Mouse (Mus musculus) liver, embryonic 14.5 days (tissue): ENCODE measurements around the gene Psd. TPM values are rescaled to one million over a fixed set of nuclear protein-coding genes. Genes with fewer than 3 reads are reported as not detected.

Experiments
- ATAC-seq: fragments of 200-750 bp; cut with Nextera tagmentation; 2 replicates; pipeline ENCODE4 v1.8.0; 2017; ENCODE audit warnings: moderate number of reproducible peaks, mild to moderate bottlenecking, moderate library complexity; ENCODE audit not compliant: insufficient read depth
- DNase-seq, 3 experiments: peaks; one replicate each; pipeline ENCODE4 v3.0.0-alpha.2; 2012 to 2013; ENCODE audit warnings: low read depth in 3 of 3, low spot score in 3 of 3
- H3K27ac ChIP-seq: fragments of 300-500 bp; sonication (generic); 2 replicates; pipeline ENCODE4 v1.5.1; 2014; ENCODE audit warnings: moderate library complexity, mild to moderate bottlenecking, control low read depth, inconsistent platforms
- H3K27me3 ChIP-seq: fragments of 300-500 bp; sonication (generic); 2 replicates; pipeline ENCODE4 v1.6.1; 2014; ENCODE audit warnings: mild to moderate bottlenecking, low read length, moderate library complexity; ENCODE audit not compliant: control insufficient read depth, insufficient read depth
- H3K36me3 ChIP-seq: fragments of 300-500 bp; sonication (generic); replicated peaks from 2 replicates; pipeline ENCODE4 v1.6.1; 2014; ENCODE audit warnings: low read depth; ENCODE audit not compliant: control insufficient read depth, insufficient read depth
- H3K4me1 ChIP-seq, 2 experiments: fragments of 200-500 bp in 1 of 2; fragments of 300-500 bp in 1 of 2; sonication (generic) in 1 of 2; replicated peaks; 2 replicates each; pipeline ENCODE4 v1.6.1; 2012 to 2014; ENCODE audit warnings: antibody characterized with exemption in 1 of 2, inconsistent platforms in 1 of 2, low read length in 1 of 2; ENCODE audit not compliant: control insufficient read depth in 2 of 2, insufficient read depth in 2 of 2
- H3K4me2 ChIP-seq: fragments of 300-500 bp; sonication (generic); 2 replicates; pipeline ENCODE4 v1.6.1; 2014; ENCODE audit warnings: low read depth, mild to moderate bottlenecking, control low read depth, moderate library complexity
- H3K4me3 ChIP-seq, 2 experiments: fragments of 200-500 bp in 1 of 2; fragments of 300-500 bp in 1 of 2; sonication (generic) in 1 of 2; 2 replicates each; pipeline ENCODE4 v1.5.1; 2012 to 2014; ENCODE audit warnings: low read depth in 2 of 2, low read length in 2 of 2, mild to moderate bottlenecking in 2 of 2, control low read depth in 1 of 2, inconsistent platforms in 1 of 2, moderate library complexity in 1 of 2; ENCODE audit not compliant: insufficient read depth in 1 of 2
- H3K9ac ChIP-seq: fragments of 300-500 bp; sonication (generic); replicated peaks from 2 replicates; pipeline ENCODE4 v1.6.1; 2014; ENCODE audit warnings: mild to moderate bottlenecking, control low read depth, moderate library complexity
- H3K9me3 ChIP-seq: fragments of 300-500 bp; sonication (generic); 2 replicates; pipeline ENCODE4 v1.6.1; 2016; ENCODE audit warnings: low read length, mixed read lengths; ENCODE audit not compliant: control insufficient read depth
- CTCF ChIP-seq: IDR thresholded peaks from 2 replicates; pipeline ENCODE4 v1.5.1; 2016; ENCODE audit warnings: antibody characterized with exemption, low read depth, control low read depth
- EP300 ChIP-seq: IDR thresholded peaks from 2 replicates; pipeline ENCODE4 v1.6.1; 2016; ENCODE audit warnings: antibody characterized with exemption, low read depth
- WGBS: fragments of 180-500 bp; shearing (Covaris S2); extraction: QIAGEN DNeasy Blood & Tissue Kit; methylation state at CpG from one replicate; pipeline ENCODE4 v1.1.7; 2014; ENCODE audit not compliant: insufficient replicate concordance; 5-methylcytosine and 5-hydroxymethylcytosine counted together
- polyA plus RNA-seq, 2 experiments: library from polyadenylated mRNA; depleted of rRNA in 1 of 2; stranded (reverse) in 1 of 2; unstranded in 1 of 2; fragments of >200 nt; fragmentation: Nextera tagmentation in 1 of 2; extraction: Ambion mirVana in 1 of 2; gene quantifications; 2 replicates each; pipeline versions ENCODE4 v1.2.1 to v1.2.3; 2012 to 2014

The Psd gene
- polyA plus RNA-seq, 2 experiments = 4.9 TPM

- H3K36me3 ChIP-seq = no peaks in the 10 kb centered on the region
- peaks cover 5% of the 10 kb centered on the region; the same call in 1 of the 2 replicates for H3K27me3 ChIP-seq
- peak overlapping the region; percentile 59 for H3K9ac ChIP-seq
- WGBS = under 1% methylated on average over 78 of the region's 78 CpGs
- H3K4me2 ChIP-seq = peak overlapping the region; percentile 73
- H3K27ac ChIP-seq = no peak overlapping the region
- DNase-seq (no peak), ATAC-seq (peak; percentile 71)
- TF ChIP-seq CTCF (no peak), EP300 (no peak)
- peak overlapping the region; percentile 59 to 61 for H3K4me3 ChIP-seq
- peaks cover 3 to 27% of the 10 kb centered on the region in 2 experiments for H3K4me1 ChIP-seq
- no peaks in the 10 kb centered on the region for H3K9me3 ChIP-seq
These were observed 22.0 kb upstream of the Psd start for GRCm38 (mm10) chr19:46348761-46349458.

DNA sequence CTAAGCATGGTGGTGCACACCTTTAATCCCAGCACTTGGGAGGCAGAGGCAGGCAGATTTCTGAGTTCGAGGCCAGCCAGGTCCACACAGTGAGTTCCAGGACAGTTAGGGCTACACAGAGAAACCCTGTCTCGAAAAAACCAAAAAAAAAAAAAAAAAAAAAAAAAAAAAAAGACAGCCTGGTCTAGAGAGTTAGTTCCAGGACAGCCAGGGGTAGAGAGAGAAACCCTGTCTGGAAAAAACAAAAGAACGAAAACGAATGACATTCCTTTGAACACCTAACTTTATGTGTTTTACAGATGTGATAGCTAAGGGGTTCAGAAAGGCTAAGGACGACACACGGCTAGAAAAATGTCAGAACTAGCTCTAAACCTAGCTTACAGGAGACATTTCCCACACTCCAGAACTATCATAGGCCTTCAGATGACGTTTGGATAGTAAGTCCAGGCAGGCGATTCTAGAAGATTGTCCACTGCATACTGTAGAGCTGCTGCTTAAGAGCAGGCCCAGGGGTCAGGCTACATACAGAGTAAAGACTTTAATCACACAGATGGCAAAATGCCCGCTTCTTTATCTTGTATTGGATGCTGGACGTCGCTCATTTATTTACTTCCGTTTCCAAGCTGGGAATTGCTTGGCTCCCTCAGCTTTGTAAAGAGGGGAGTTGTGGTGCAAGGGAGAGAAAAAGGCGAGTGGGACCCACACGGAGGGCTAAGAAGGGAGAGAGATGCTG, 21.1 kb upstream of the Psd start:
- H3K36me3 ChIP-seq = no peaks in the 10 kb centered on the region
- DNase-seq (no peak), ATAC-seq (no peak)
- no peak for TF ChIP-seq EP300
- TF ChIP-seq CTCF = no peak
- peaks cover 3 to 29% of the 10 kb centered on the region in 2 experiments for H3K4me1 ChIP-seq
- peaks cover 5% of the 10 kb centered on the region; the same call in 1 of the 2 replicates for H3K27me3 ChIP-seq
- no peak overlapping the region for H3K27ac ChIP-seq
- H3K9me3 ChIP-seq = no peaks in the 10 kb centered on the region
- H3K4me2 ChIP-seq = peak overlapping the region; percentile 73
- WGBS = 25% methylated on average over 14 of the region's 14 CpGs
- H3K4me3 ChIP-seq = peak overlapping the region; percentile 59 to 61
- H3K9ac ChIP-seq = peak overlapping the region; percentile 59

DNA sequence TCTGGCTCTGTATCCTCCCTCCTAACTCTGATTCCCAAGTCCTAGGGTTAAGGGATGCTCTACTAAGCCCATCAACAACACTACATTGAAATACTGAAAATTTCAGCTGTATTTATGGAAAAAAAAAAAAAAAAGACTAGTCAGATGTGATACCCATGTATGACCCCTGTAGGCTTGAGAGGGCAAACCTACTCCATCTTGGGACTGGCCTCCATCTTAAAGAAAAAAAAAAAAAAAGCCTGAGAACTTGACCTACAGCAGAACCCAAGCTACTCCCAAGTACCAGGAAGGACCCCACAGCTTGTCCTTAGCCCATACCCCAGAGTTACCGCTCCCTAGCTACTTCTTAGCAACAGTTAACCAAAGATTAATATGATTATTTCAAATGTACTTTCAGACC, 20.2 kb upstream of the Psd start:
- WGBS = 95% methylated on average over 1 of the region's 1 CpGs
- Histone ChIP-seq H3K4me1 (peaks cover 3 to 23% of the 10 kb centered on the region in 2 experiments), H3K4me3 (no peak overlapping the region), H3K36me3 (no peaks in the 10 kb centered on the region), H3K9ac (no peak overlapping the region), H3K4me2 (no peak overlapping the region), H3K27ac (no peak overlapping the region), H3K27me3 (peaks cover 5% of the 10 kb centered on the region; the same call in 1 of the 2 replicates), H3K9me3 (no peaks in the 10 kb centered on the region)
- DNase-seq (no peak), ATAC-seq (no peak)
- TF ChIP-seq EP300 (no peak), CTCF (no peak)

DNA sequence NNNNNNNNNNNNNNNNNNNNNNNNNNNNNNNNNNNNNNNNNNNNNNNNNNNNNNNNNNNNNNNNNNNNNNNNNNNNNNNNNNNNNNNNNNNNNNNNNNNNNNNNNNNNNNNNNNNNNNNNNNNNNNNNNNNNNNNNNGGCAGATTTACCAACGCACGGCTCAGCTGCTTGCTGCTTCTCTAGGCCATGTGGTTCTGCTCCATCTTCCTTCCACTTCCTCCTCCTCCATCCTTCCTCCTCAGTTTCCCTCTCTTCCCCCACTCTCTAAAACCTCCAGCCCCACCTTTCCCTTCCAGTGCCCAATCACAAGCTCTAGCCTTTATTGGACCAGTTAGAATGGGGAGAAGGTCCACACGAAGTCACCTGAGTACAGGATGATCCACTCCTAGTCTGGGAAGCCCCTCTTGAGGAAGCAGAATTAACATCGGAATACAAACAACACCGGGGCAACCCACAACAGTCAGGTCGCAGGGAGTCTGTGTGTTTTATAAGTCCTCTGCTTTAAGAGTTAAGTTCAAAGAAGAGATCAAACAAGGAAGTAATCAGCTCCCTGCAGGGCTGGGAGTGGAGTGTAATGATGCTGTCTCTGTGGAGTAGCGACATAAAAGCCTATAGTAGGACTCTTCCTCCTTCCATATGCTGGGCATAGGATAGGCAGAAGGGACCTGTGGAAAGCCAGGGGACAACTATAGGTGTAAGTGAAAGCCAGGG, 17.9 kb upstream of the Psd start:
- no peaks in the 10 kb centered on the region for H3K9me3 ChIP-seq
- WGBS = 33% methylated on average over 7 of the region's 7 CpGs
- H3K4me3 ChIP-seq = no peak overlapping the region
- no peak overlapping the region for H3K27ac ChIP-seq
- TF ChIP-seq CTCF (no peak), EP300 (no peak)
- peaks cover 5% of the 10 kb centered on the region; the same call in 1 of the 2 replicates for H3K27me3 ChIP-seq
- peaks cover 3 to 23% of the 10 kb centered on the region in 2 experiments for H3K4me1 ChIP-seq
- ATAC-seq = no peak
- DNase-seq = no peak
- H3K4me2 ChIP-seq = no peak overlapping the region
- H3K36me3 ChIP-seq = no peaks in the 10 kb centered on the region
- no peak overlapping the region for H3K9ac ChIP-seq
